14 mouse cellular contexts compared by ENCODE assay signal in the genomic region with DNA sequence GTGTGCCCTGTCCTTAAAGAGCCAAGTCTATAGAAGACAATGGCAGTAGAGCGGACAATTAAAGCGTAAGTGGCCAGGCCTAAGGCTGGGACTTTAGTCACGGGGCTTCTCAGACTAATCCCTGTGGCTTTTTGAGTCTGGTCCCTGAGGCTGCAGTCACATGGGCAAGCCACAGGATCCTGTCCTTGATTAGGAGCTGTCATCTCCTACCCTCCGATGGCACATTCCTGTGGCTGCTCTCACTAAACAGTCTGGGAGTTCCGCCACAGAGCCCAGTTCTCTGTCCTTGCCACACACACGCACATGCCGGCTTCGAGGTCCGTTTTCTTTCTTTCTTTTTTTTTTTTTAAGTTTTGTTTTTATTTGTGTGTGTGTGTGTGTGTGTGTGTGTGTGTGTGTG. TPM values are rescaled to one million over a fixed set of nuclear protein-coding genes. Genes with fewer than 3 reads are reported as not detected.
DNase-seq lines count a peak whose midpoint lies in the region; ATAC-seq lines count a peak whose summit lies in the region.
"Had no signal": no experiment of that assay in that cellular context is flagged by ENCODE, and none has a peak within 500 bp of the region (broad histone marks: within the 10 kb centered on the region; RNA-seq: fewer than 3 reads in every experiment).

No protein-coding gene starts in this region.

- H3K4me3 ChIP-seq in heart, embryonic 12.5 days = no peak overlapping the region
- no peak overlapping the region for H3K4me3 ChIP-seq in kidney, embryonic 15.5 days (replicated peaks)
- H3K4me3 ChIP-seq: stomach, embryonic 15.5 days had no signal

- peaks cover 27% of the 10 kb centered on the region for H3K4me1 ChIP-seq in heart, embryonic 12.5 days (replicated peaks)
- H3K4me1 ChIP-seq in kidney, embryonic 15.5 days = peaks cover 7% of the 10 kb centered on the region; the same call in 1 of the 2 replicates
- H3K4me1 ChIP-seq: stomach, embryonic 15.5 days had no signal

- peaks cover 51% of the 10 kb centered on the region for H3K27me3 ChIP-seq in heart, embryonic 12.5 days (replicated peaks)
- H3K27me3 ChIP-seq in kidney, embryonic 15.5 days = peaks cover 58% of the 10 kb centered on the region

- intact Hi-C loops in heart, postnatal 25 days (cut with DNase I) = no loop called here

- no peak overlapping the region for H3K4me2 ChIP-seq in heart, embryonic 12.5 days
- H3K4me2 ChIP-seq in kidney, embryonic 15.5 days = no peak overlapping the region
- H3K4me2 ChIP-seq: stomach, embryonic 15.5 days had no signal

- ATAC-seq in common myeloid progenitor, adult 5-6 weeks (replicated peaks; ENCODE audit: low read depth, poor library complexity, severe bottlenecking) = peak; percentile 28
- peak; percentile 72 for ATAC-seq in heart, embryonic 12.5 days (ENCODE audit: insufficient number of reproducible peaks, low FRiP score)
- no peak for ATAC-seq in kidney, embryonic 15.5 days (replicated peaks; ENCODE audit: low FRiP score)
- ATAC-seq: CD4-positive, CD25-positive, alpha-beta regulatory T cell, adult 4 months had no signal

- DNase-seq in heart, adult 11 months = peak; percentile 97
- no peak for DNase-seq in heart, postnatal 25 days (ENCODE audit: low spot score)
- DNase-seq in Muller cell, postnatal 12 days (ENCODE audit: inconsistent ontology term) = peak; percentile 83
- DNase-seq in layer of hippocampus, adult 18-20 months (ENCODE audit: low spot score in 2 of 2) = no peak
- no peak for DNase-seq in natural killer cell, adult 2 months (ENCODE audit: low spot score in 2 of 2)
- DNase-seq: gastrocnemius, postnatal 14 days; kidney, postnatal 36 days; right cerebral cortex, adult 18-20 months had no signal

- no peaks in the 10 kb centered on the region for H3K9me3 ChIP-seq in heart, embryonic 12.5 days (replicated peaks)
- H3K9me3 ChIP-seq in kidney, embryonic 15.5 days (replicated peaks) = no peaks in the 10 kb centered on the region
- H3K9me3 ChIP-seq: stomach, embryonic 15.5 days had no signal

- H3K27ac ChIP-seq in heart, embryonic 12.5 days (ENCODE audit: poor library complexity, severe bottlenecking) = peak overlapping the region; percentile 43; the same call in 1 of the 2 replicates
- H3K27ac ChIP-seq in kidney, embryonic 15.5 days = no peak overlapping the region
- H3K27ac ChIP-seq: liver, embryonic 14.5 days; stomach, embryonic 15.5 days had no signal

- H3K9ac ChIP-seq in heart, embryonic 12.5 days = no peak overlapping the region
- no peak overlapping the region for H3K9ac ChIP-seq in kidney, embryonic 15.5 days
- H3K9ac ChIP-seq: liver, embryonic 14.5 days; stomach, embryonic 15.5 days had no signal

- no peaks in the 10 kb centered on the region for H3K36me3 ChIP-seq in heart, embryonic 12.5 days
- H3K36me3 ChIP-seq in kidney, embryonic 15.5 days = no peaks in the 10 kb centered on the region
- H3K36me3 ChIP-seq: stomach, embryonic 15.5 days had no signal

- 27% methylated on average over 9 of the region's 9 CpGs for WGBS in heart, embryonic 12.5 days
- 75% methylated on average over 9 of the region's 9 CpGs for WGBS in kidney, embryonic 15.5 days

RNA-seq across cellular contexts. Expression of gene Lgr6, which starts 21.6 kb away (rescaled TPM):
- total RNA-seq in heart, postnatal 25 days (2021) = 10 to 100 TPM; 14.6 to 17.5 TPM
- total RNA-seq in common myeloid progenitor, adult 5-6 weeks (2017) = 0.05 TPM in 1 of 2 replicates, not detected in the other
- 0.80 and 0.82 TPM in 2 replicates for polyA plus RNA-seq in heart, embryonic 12.5 days (2016; fragmentation: Nextera tagmentation; extraction: Ambion mirVana)
- 0.98 and 1.1 TPM in 2 replicates for polyA plus RNA-seq in kidney, embryonic 15.5 days (2015; fragmentation: Nextera tagmentation; extraction: Ambion mirVana)
- 1 to 10 TPM; 1.3 to 2.6 TPM for total RNA-seq in layer of hippocampus, adult 18-20 months (2021)

RNA-seq across cellular contexts. Expression of gene Ptpn7, which starts 49.0 kb away (rescaled TPM):
- under 1 TPM; 0.44 to 0.50 TPM for total RNA-seq in heart, postnatal 25 days (2021)
- total RNA-seq in common myeloid progenitor, adult 5-6 weeks (2017) = 92.4 and 105 TPM in 2 replicates
- polyA plus RNA-seq in heart, embryonic 12.5 days (2016; fragmentation: Nextera tagmentation; extraction: Ambion mirVana) = 1.0 and 1.4 TPM in 2 replicates
- 1.2 TPM in 2 replicates for polyA plus RNA-seq in kidney, embryonic 15.5 days (2015; fragmentation: Nextera tagmentation; extraction: Ambion mirVana)
- not detected for total RNA-seq in layer of hippocampus, adult 18-20 months (2021)

Comparison
In these comparisons a context has a peak if more than half of its experiments do, and no peak if none do; other contexts are left out.
1. DNase-seq: peak in heart, adult 11 months (single experiment) and Muller cell, postnatal 12 days (single experiment); none in heart, postnatal 25 days (single experiment), layer of hippocampus, adult 18-20 months (0 of 2) and natural killer cell, adult 2 months (0 of 2).
2. RNA of gene Lgr6, which starts 21.6 kb away (total RNA-seq): 14.6 to 17.5 TPM in heart, postnatal 25 days; 1.3 to 2.6 TPM in layer of hippocampus, adult 18-20 months and 0.05 TPM in common myeloid progenitor, adult 5-6 weeks; every median in the first group is over 4 times any median in the second.
3. RNA of gene Ptpn7, which starts 49.0 kb away (total RNA-seq): 92.4 to 105 TPM in common myeloid progenitor, adult 5-6 weeks; 0.44 to 0.50 TPM in heart, postnatal 25 days and not detected in layer of hippocampus, adult 18-20 months; every median in the first group is over 10 times any median in the second.